Mouse (Mus musculus) kidney, adult 2 months (tissue): Measurements from ENCODE around the gene Mgarp.

Source experiments
- CTCF ChIP-seq: fragments of 200-500 bp; conservative IDR thresholded peaks from 2 replicates; pipeline ENCODE4 v1.5.1; 2011; ENCODE audit warnings: low read depth, mild to moderate bottlenecking, control low read depth, low read length, moderate library complexity, mixed read lengths; ENCODE audit not compliant: insufficient read depth, insufficient read length
- POLR2A ChIP-seq: fragments of 200-500 bp; IDR thresholded peaks from one replicate; pipeline ENCODE4 v1.6.1; 2011; ENCODE audit warnings: low read depth, low read length, control low read depth

- TF ChIP-seq CTCF (no peak), POLR2A (no peak)
Observed at GRCm38 (mm10) chr3:51359558-51360307, 36.8 kb downstream of the Mgarp start.
